Mouse (Mus musculus) forebrain, embryonic 14.5 days (tissue): Measurements from ENCODE around the gene Nptx1. TPM values are rescaled to one million over a fixed set of nuclear protein-coding genes. Genes with fewer than 3 reads are reported as not detected.

Experiments used
- ATAC-seq: fragments of 200-750 bp; cut with Nextera tagmentation; 2 replicates; pipeline ENCODE4 v1.8.0; 2017; ENCODE audit warnings: mild to moderate bottlenecking, moderate library complexity
- DNase-seq: peaks from one replicate; pipeline ENCODE4 v3.0.0-alpha.2; 2015; ENCODE audit warnings: low spot score
- H3K27ac ChIP-seq: fragments of 300-500 bp; sonication (generic); 2 replicates; pipeline ENCODE4 v1.5.1; 2014; ENCODE audit warnings: low read depth, mild to moderate bottlenecking, control low read depth, low read length, moderate library complexity
- H3K27me3 ChIP-seq: fragments of 300-500 bp; sonication (generic); replicated peaks from 2 replicates; pipeline ENCODE4 v1.6.1; 2014; ENCODE audit warnings: low read length, control low read depth, mixed read lengths; ENCODE audit not compliant: control insufficient read depth, insufficient read depth
- H3K36me3 ChIP-seq: fragments of 300-500 bp; sonication (generic); 2 replicates; pipeline ENCODE4 v1.6.1; 2014; ENCODE audit warnings: low read length, control low read depth; ENCODE audit not compliant: control insufficient read depth, insufficient read depth
- H3K4me1 ChIP-seq: fragments of 300-500 bp; sonication (generic); 2 replicates; pipeline ENCODE4 v1.6.1; 2014; ENCODE audit warnings: antibody characterized with exemption, low read length, control low read depth; ENCODE audit not compliant: control insufficient read depth, insufficient read depth
- H3K4me2 ChIP-seq: fragments of 300-500 bp; sonication (generic); 2 replicates; pipeline ENCODE4 v1.6.1; 2014; ENCODE audit warnings: mild to moderate bottlenecking, control low read depth, low read length
- H3K4me3 ChIP-seq: fragments of 300-500 bp; sonication (generic); 2 replicates; pipeline ENCODE4 v1.5.1; 2014; ENCODE audit warnings: low read depth, low read length, control low read depth
- H3K9ac ChIP-seq: fragments of 300-500 bp; sonication (generic); 2 replicates; pipeline ENCODE4 v1.6.1; 2014; ENCODE audit warnings: mild to moderate bottlenecking, low read length, control low read depth, moderate library complexity
- H3K9me3 ChIP-seq: fragments of 300-500 bp; sonication (generic); replicated peaks from 2 replicates; pipeline ENCODE4 v1.6.1; 2016; ENCODE audit warnings: low read length, control low read depth, mixed read lengths; ENCODE audit not compliant: control insufficient read depth
- WGBS: fragments of 180-500 bp; shearing (Covaris S2); extraction: QIAGEN DNeasy Blood & Tissue Kit; methylation state at CpG from one replicate; pipeline ENCODE4 v1.1.7; 2014; 5-methylcytosine and 5-hydroxymethylcytosine counted together
- polyA plus RNA-seq: library from polyadenylated mRNA; unstranded; fragments of >200 nt; fragmentation: Nextera tagmentation; extraction: Ambion mirVana; gene quantifications from 2 replicates; pipeline ENCODE4 v1.2.1, GENCODE M21; 2014

Gene Nptx1
- polyA plus RNA-seq, 1 experiment from 2014 or later: 4.1 TPM

GRCm38 (mm10) chr11:119565684-119566083 is 18.1 kb upstream of the Nptx1 start:
- H3K9me3 ChIP-seq: no peaks in the 10 kb centered on the region
- DNase-seq: no peak
- H3K36me3 ChIP-seq: no peaks in the 10 kb centered on the region
- H3K27me3 ChIP-seq: no peaks in the 10 kb centered on the region
- H3K9ac ChIP-seq: no peak overlapping the region
- 25% methylated on average over 10 of the region's 10 CpGs for WGBS
- no peak overlapping the region for H3K27ac ChIP-seq
- no peak overlapping the region for H3K4me3 ChIP-seq
- H3K4me2 ChIP-seq: no peak overlapping the region
- H3K4me1 ChIP-seq: no peaks in the 10 kb centered on the region
- ATAC-seq: no peak

GRCm38 (mm10) chr11:119565021-119565420 is 17.5 kb upstream of the Nptx1 start:
- H3K36me3 ChIP-seq: no peaks in the 10 kb centered on the region
- no peaks in the 10 kb centered on the region for H3K4me1 ChIP-seq
- no peaks in the 10 kb centered on the region for H3K9me3 ChIP-seq
- no peak overlapping the region for H3K4me3 ChIP-seq
- DNase-seq (no peak), ATAC-seq (no peak)
- no peak overlapping the region for H3K4me2 ChIP-seq
- WGBS: 64% methylated on average over 7 of the region's 7 CpGs
- no peaks in the 10 kb centered on the region for H3K27me3 ChIP-seq
- no peak overlapping the region for H3K9ac ChIP-seq
- H3K27ac ChIP-seq: no peak overlapping the region

DNA sequence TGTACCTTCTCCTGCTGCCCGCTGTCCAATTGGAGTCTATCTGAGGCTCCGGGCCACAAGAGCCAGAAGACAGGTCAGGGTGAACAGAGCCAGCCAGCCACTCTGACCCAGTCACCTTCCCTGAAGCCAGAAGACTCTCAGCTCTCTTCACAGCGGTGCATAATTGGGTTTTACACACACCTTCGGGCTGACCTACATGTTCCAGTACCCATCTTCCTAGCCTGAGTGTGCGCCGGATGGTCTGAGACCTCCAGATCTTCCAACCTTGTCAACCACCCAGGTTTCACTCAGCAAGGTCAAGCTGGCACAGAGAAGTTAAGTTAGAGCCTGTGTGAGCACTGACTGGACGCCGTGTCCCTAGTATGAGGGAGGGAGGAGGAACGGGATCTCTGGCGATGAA is 16.8 kb upstream of the Nptx1 start:
- H3K4me2 ChIP-seq: no peak overlapping the region
- H3K27me3 ChIP-seq: no peaks in the 10 kb centered on the region
- WGBS: 90% methylated on average over 10 of the region's 10 CpGs
- no peak overlapping the region for H3K27ac ChIP-seq
- no peaks in the 10 kb centered on the region for H3K36me3 ChIP-seq
- no peak for DNase-seq
- no peak overlapping the region for H3K9ac ChIP-seq
- no peak for ATAC-seq
- no peak overlapping the region for H3K4me3 ChIP-seq
- peaks cover 4% of the 10 kb centered on the region; the same call in 1 of the 2 replicates for H3K4me1 ChIP-seq
- H3K9me3 ChIP-seq: no peaks in the 10 kb centered on the region

GRCm38 (mm10) chr11:119563166-119563565 is 15.6 kb upstream of the Nptx1 start:
- WGBS: 73% methylated on average over 9 of the region's 9 CpGs
- no peak overlapping the region for H3K4me2 ChIP-seq
- ATAC-seq (no peak), DNase-seq (no peak)
- no peak overlapping the region for H3K4me3 ChIP-seq
- peaks cover 16% of the 10 kb centered on the region for H3K4me1 ChIP-seq
- H3K36me3 ChIP-seq: no peaks in the 10 kb centered on the region
- H3K9me3 ChIP-seq: no peaks in the 10 kb centered on the region
- no peaks in the 10 kb centered on the region for H3K27me3 ChIP-seq
- H3K9ac ChIP-seq: no peak overlapping the region
- no peak overlapping the region for H3K27ac ChIP-seq

GRCm38 (mm10) chr11:119562286-119562685 is 14.7 kb upstream of the Nptx1 start:
- H3K36me3 ChIP-seq: no peaks in the 10 kb centered on the region
- H3K4me2 ChIP-seq: no peak overlapping the region
- no peak for DNase-seq
- no peaks in the 10 kb centered on the region for H3K9me3 ChIP-seq
- no peak overlapping the region for H3K4me3 ChIP-seq
- WGBS: 25% methylated on average over 6 of the region's 6 CpGs
- H3K27ac ChIP-seq: no peak overlapping the region
- H3K27me3 ChIP-seq: no peaks in the 10 kb centered on the region
- no peak for ATAC-seq
- H3K9ac ChIP-seq: no peak overlapping the region
- peaks cover 23% of the 10 kb centered on the region for H3K4me1 ChIP-seq

GRCm38 (mm10) chr11:119558870-119559610 is 11.5 kb upstream of the Nptx1 start:
- Histone ChIP-seq H3K4me3 (no peak overlapping the region), H3K9me3 (no peaks in the 10 kb centered on the region), H3K27me3 (no peaks in the 10 kb centered on the region), H3K36me3 (no peaks in the 10 kb centered on the region), H3K4me1 (peaks cover 24% of the 10 kb centered on the region), H3K4me2 (peak overlapping the region; percentile 19; the same call in 1 of the 2 replicates), H3K9ac (peak overlapping the region; percentile 21; the same call in 1 of the 2 replicates), H3K27ac (peak overlapping the region; percentile 73)
- DNase-seq (peak; percentile 74), ATAC-seq (peak; percentile 70)
- 2% methylated on average over 9 of the region's 9 CpGs for WGBS

GRCm38 (mm10) chr11:119557940-119558869 is 10.7 kb upstream of the Nptx1 start:
- DNase-seq: peak; percentile 57
- WGBS: 8% methylated on average over 17 of the region's 17 CpGs
- H3K4me3 ChIP-seq: no peak overlapping the region
- H3K36me3 ChIP-seq: no peaks in the 10 kb centered on the region
- H3K4me1 ChIP-seq: peaks cover 24% of the 10 kb centered on the region
- peak; percentile 42 for ATAC-seq
- H3K4me2 ChIP-seq: peak overlapping the region; percentile 19; the same call in 1 of the 2 replicates
- peak overlapping the region; percentile 73 for H3K27ac ChIP-seq
- peak overlapping the region; percentile 21 for H3K9ac ChIP-seq
- no peaks in the 10 kb centered on the region for H3K27me3 ChIP-seq
- H3K9me3 ChIP-seq: no peaks in the 10 kb centered on the region

DNA sequence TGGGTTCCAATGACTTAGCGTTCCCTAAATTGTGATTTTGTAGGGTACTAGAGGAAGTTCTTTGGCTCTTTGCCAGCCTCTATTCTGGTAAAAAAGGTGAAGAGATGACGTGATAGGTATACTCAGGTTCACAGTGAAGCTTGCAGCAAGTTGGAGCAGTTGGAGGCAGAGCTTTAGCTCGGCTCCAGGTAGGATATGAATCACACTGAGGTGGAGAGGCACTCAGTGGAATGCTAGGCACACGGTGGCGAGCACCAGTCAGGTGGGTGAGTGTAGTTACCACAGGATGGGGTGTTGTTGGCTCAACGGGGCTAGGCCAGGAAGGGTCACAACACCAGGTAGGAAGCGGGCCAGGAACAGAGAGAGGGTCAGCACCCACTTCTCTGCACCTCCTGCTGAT is 7.6 kb upstream of the Nptx1 start:
- DNase-seq (no peak), ATAC-seq (no peak)
- Histone ChIP-seq H3K4me2 (no peak overlapping the region), H3K27me3 (peaks cover 3% of the 10 kb centered on the region), H3K9ac (no peak overlapping the region), H3K27ac (no peak overlapping the region), H3K9me3 (no peaks in the 10 kb centered on the region), H3K4me3 (no peak overlapping the region), H3K4me1 (peaks cover 36% of the 10 kb centered on the region), H3K36me3 (no peaks in the 10 kb centered on the region)
- 84% methylated on average over 7 of the region's 7 CpGs for WGBS
